Mouse (Mus musculus) testis, adult 2 months (tissue): ENCODE measurements at regions not wholly inside any gene's neighbourhood (a gene's known extent, or its start where the extent isn't known, plus 50 kb on each side); places are given as distances from the start of the nearest gene placed in this dataset.

Source experiments
- CTCF ChIP-seq: fragments of 200-500 bp; IDR thresholded peaks from 2 replicates; pipeline ENCODE4 v1.5.1; 2012; ENCODE audit warnings: low read depth, mild to moderate bottlenecking, inconsistent platforms, low read length, moderate library complexity; ENCODE audit not compliant: control insufficient read depth, insufficient read depth, insufficient replicate concordance
- POLR2A ChIP-seq: fragments of 200-500 bp; IDR thresholded peaks from 2 replicates; pipeline ENCODE4 v1.6.1; 2012; ENCODE audit warnings: low read depth, mild to moderate bottlenecking, inconsistent platforms, low read length, moderate library complexity; ENCODE audit not compliant: control insufficient read depth

DNA sequence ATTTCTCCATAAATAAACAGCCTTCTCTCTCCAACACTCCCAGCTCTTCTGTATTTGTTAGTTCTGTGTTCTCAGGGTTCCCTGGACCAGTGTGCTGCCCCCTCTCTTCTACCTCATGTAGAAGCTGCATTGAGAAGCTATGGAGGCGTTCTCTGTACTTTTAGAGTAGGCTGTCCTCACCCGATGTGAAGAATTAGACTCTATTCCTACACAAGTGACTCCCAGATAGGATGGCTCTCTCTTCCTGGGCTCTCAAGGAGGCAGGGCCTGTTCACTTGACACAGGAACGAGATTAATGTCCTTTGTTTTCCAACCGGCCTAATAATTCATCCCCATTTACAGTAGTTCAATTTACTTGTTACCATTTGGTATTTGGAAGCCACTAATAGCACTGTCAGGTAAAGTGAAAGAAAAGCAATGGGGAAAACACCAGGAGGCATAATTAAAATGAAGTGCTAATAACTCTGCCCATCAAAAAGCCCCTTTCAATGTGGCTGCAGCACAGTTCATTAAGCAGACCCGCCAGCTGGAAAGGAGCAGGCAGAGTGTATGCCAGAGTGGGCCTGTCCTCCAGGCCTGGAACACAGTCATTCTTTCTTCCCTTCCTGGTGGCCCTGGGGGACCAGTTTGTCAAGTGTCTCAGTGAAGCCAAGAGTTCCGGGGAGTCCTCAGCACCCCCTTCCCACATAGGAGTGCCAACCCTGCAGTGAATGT is 454.8 kb upstream of the Gm6657 start:
- TF ChIP-seq CTCF (no peak), POLR2A (no peak)
